Mouse (Mus musculus) stomach, embryonic 16.5 days (tissue): ENCODE data around the gene Ppp1r13b. TPM values are rescaled to one million over a fixed set of nuclear protein-coding genes. Genes with fewer than 3 reads are reported as not detected.
A peak's percentile ranks its signal among the peaks of the same experiment; 100 is the strongest.
"Not testable (repeated sequence)": the region's sequence is repeated elsewhere in the genome, so short reads cannot be mapped to it uniquely, and the experiment has no call there.

ENCODE experiments used
- ATAC-seq: fragments of 200-750 bp; cut with Nextera tagmentation; 2 replicates; pipeline ENCODE4 v1.8.0; 2017; ENCODE audit warnings: moderate number of reproducible peaks, moderate TSS enrichment; ENCODE audit not compliant: insufficient read depth, low FRiP score
- H3K27ac ChIP-seq: fragments of 300-500 bp; sonication (generic); 2 replicates; pipeline ENCODE4 v1.5.1; 2014; ENCODE audit warnings: low read length
- H3K27me3 ChIP-seq: fragments of 300-500 bp; sonication (generic); 2 replicates; pipeline ENCODE4 v1.6.1; 2014; ENCODE audit warnings: low read length, control low read depth, mixed read lengths; ENCODE audit not compliant: control insufficient read depth, insufficient read depth
- H3K36me3 ChIP-seq: fragments of 300-500 bp; sonication (generic); 2 replicates; pipeline ENCODE4 v1.6.1; 2014; ENCODE audit warnings: low read length; ENCODE audit not compliant: control insufficient read depth, insufficient read depth
- H3K4me1 ChIP-seq: fragments of 300-500 bp; sonication (generic); 2 replicates; pipeline ENCODE4 v1.6.1; 2014; ENCODE audit warnings: low read length, control low read depth, mixed read lengths; ENCODE audit not compliant: control insufficient read depth, insufficient read depth
- H3K4me2 ChIP-seq: fragments of 300-500 bp; sonication (generic); 2 replicates; pipeline ENCODE4 v1.6.1; 2014; ENCODE audit warnings: low read depth, low read length, mixed read lengths
- H3K4me3 ChIP-seq: fragments of 300-500 bp; sonication (generic); replicated peaks from 2 replicates; pipeline ENCODE4 v1.5.1; 2014; ENCODE audit warnings: mild to moderate bottlenecking, low read length
- H3K9ac ChIP-seq: fragments of 300-500 bp; sonication (generic); 2 replicates; pipeline ENCODE4 v1.6.1; 2014; ENCODE audit warnings: low read length
- H3K9me3 ChIP-seq: fragments of 300-500 bp; sonication (generic); replicated peaks from 2 replicates; pipeline ENCODE4 v1.6.1; 2016; ENCODE audit warnings: low read length, control low read depth; ENCODE audit not compliant: control insufficient read depth
- WGBS: fragments of 180-500 bp; shearing (Covaris S2); extraction: QIAGEN DNeasy Blood & Tissue Kit; methylation state at CpG from one replicate; pipeline ENCODE4 v1.1.7; 2014; 5-methylcytosine and 5-hydroxymethylcytosine counted together
- polyA plus RNA-seq: library from polyadenylated mRNA; unstranded; fragments of >200 nt; fragmentation: Nextera tagmentation; extraction: Ambion mirVana; gene quantifications from 2 replicates; pipeline ENCODE4 v1.2.1, GENCODE M21; 2015

Ppp1r13b gene
- polyA plus RNA-seq, result 8.3 and 10.6 TPM in 2 replicates

GRCm38 (mm10) chr12:111907970-111908681 is at the start of gene Ppp1r13b:
Gene Ppp1r13b, minus strand, starts transcription at chr12:111908110.
- Histone ChIP-seq H3K27ac (peak within 1 kb of the TSS; percentile 90), H3K4me1 (peaks cover 10% of the 10 kb centered on the region; the same call in 1 of the 2 replicates), H3K4me3 (peak within 1 kb of the TSS; percentile 78), H3K9me3 (no peaks in the 10 kb centered on the region), H3K9ac (peak within 1 kb of the TSS; percentile 90), H3K4me2 (peak within 1 kb of the TSS; percentile 87), H3K36me3 (no peaks in the 10 kb centered on the region), H3K27me3 (no peaks in the 10 kb centered on the region)
- peak; percentile 96 for ATAC-seq
- under 1% methylated on average over 70 of the region's 80 CpGs for WGBS

DNA sequence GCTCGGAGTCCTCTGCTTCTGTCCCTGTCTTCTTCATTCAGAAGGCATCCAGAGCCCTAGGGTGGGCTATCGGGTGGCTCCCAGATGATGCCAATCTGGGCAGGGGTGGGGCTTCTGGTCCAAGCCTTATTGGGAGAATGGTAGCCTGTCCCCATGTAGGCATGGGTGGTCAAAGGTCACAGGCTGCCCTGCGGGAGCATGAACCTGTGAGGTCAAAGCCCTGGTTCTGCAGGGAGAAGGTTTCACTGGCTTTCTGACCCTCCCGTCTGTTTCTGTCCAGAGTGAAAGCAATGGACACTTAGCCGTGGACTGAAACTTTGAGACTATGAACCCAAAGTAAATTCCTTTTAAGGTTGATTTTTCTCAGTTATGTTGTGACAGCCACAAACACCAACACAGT is 48.3 kb upstream of the Ppp1r13b start:
- no peaks in the 10 kb centered on the region for H3K9me3 ChIP-seq
- H3K9ac ChIP-seq, result no peak overlapping the region
- WGBS, result 76% methylated on average over 5 of the region's 5 CpGs
- no peak overlapping the region for H3K27ac ChIP-seq
- no peaks in the 10 kb centered on the region for H3K27me3 ChIP-seq
- peaks cover 13% of the 10 kb centered on the region for H3K36me3 ChIP-seq
- H3K4me3 ChIP-seq, result no peak overlapping the region
- ATAC-seq, result no peak
- H3K4me2 ChIP-seq, result no peak overlapping the region
- peaks cover 6% of the 10 kb centered on the region; the same call in 1 of the 2 replicates for H3K4me1 ChIP-seq

DNA sequence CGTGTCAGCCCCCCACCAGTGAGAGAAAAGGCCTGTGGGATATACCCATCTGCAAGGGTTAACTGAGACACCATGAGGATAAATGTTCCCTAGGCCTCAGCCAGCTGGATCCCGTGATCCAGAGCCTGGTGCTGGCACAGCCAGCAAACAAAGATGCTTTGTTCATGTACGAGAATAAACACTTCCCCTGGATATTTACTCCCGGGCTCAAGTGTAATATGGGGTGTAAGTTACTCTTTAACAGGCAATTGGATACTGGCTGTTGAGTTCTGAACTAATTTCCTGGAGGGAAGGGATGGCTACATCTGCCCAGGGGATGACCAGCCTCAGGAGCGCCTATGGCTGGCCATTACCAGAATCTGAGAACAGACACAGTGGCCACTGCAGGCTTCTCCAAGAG is 43.8 kb upstream of the Ppp1r13b start:
- Histone ChIP-seq H3K9ac (no peak overlapping the region), H3K9me3 (no peaks in the 10 kb centered on the region), H3K4me3 (no peak overlapping the region), H3K36me3 (no peaks in the 10 kb centered on the region), H3K27ac (peak overlapping the region; percentile 48), H3K4me1 (peaks cover 10% of the 10 kb centered on the region; the same call in 1 of the 2 replicates), H3K4me2 (no peak overlapping the region), H3K27me3 (no peaks in the 10 kb centered on the region)
- 24% methylated on average over 5 of the region's 5 CpGs for WGBS
- peak; percentile 42 for ATAC-seq

DNA sequence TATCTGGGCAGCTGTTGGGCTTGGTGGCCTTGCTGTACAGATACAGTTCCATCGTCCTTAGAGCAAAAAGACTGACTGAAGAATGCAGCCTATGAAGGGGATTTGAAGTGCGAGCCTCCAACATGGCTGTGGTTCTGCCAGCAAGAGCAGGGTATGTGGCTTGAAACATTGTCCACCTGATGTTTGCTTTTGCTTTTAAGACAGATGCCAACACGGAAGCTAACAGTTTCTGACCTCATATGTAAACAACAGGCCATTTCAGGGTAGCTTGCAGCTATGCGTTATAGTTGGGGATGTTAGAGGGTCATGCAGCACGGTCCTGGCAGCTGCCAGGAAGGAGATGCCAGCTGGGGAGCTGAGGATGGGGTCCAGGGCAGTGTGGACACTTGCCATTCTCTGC is 42.6 kb upstream of the Ppp1r13b start:
- ATAC-seq, result no peak
- Histone ChIP-seq H3K4me3 (no peak overlapping the region), H3K9ac (no peak overlapping the region), H3K27me3 (no peaks in the 10 kb centered on the region), H3K9me3 (no peaks in the 10 kb centered on the region), H3K27ac (no peak overlapping the region), H3K4me1 (peaks cover 18% of the 10 kb centered on the region), H3K36me3 (no peaks in the 10 kb centered on the region), H3K4me2 (no peak overlapping the region)
- 47% methylated on average over 5 of the region's 5 CpGs for WGBS

DNA sequence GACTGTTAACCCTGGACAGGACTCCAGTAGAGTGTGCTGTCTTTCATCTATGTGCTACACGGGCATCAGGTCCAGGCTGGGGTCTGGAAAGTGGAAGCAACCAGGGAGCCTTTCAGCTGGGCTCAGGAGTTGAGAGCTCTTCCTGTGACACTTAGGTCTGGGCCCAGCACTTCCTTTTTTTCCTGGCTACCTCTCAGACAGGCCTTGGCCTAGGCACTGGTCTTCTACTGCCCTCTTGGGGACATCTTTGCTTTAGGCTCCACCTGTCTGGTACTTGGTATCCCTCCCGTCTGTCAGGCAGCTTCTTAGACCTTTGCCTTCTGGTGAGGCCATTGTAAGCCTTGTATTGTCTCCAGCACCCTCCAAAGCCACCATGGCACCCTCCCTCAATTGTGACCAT is 38.8 kb upstream of the Ppp1r13b start:
- H3K27ac ChIP-seq, result peak overlapping the region; percentile 66

GRCm38 (mm10) chr12:111945765-111946655 is 38.1 kb upstream of the Ppp1r13b start:
- H3K27ac ChIP-seq, result peak overlapping the region; percentile 74
- H3K36me3 ChIP-seq, H3K4me2 ChIP-seq, H3K4me3 ChIP-seq, H3K9me3 ChIP-seq, H3K27me3 ChIP-seq: not testable (repeated sequence)
- peak overlapping the region; percentile 31; the same call in 1 of the 2 replicates for H3K9ac ChIP-seq
- ATAC-seq, result peak; percentile 75
- 61% methylated on average over 7 of the region's 15 CpGs for WGBS
- peaks cover 35% of the 10 kb centered on the region for H3K4me1 ChIP-seq

More for the DNA sequence above, 38.8 kb upstream of the Ppp1r13b start:
- Histone ChIP-seq H3K4me1 (peaks cover 36% of the 10 kb centered on the region), H3K36me3 (no peaks in the 10 kb centered on the region), H3K9ac (no peak overlapping the region), H3K27me3 (no peaks in the 10 kb centered on the region), H3K9me3 (no peaks in the 10 kb centered on the region), H3K4me2 (no peak overlapping the region), H3K4me3 (no peak overlapping the region)
- 48% methylated on average over 2 of the region's 2 CpGs for WGBS
- peak; percentile 56; the same call in 1 of the 2 replicates for ATAC-seq

- Histone ChIP-seq H3K4me2 (no peak overlapping the region), H3K4me1 (peaks cover 32% of the 10 kb centered on the region), H3K27me3 (no peaks in the 10 kb centered on the region), H3K9me3 (no peaks in the 10 kb centered on the region), H3K27ac (peak overlapping the region; percentile 74), H3K4me3 (no peak overlapping the region), H3K9ac (peak overlapping the region; percentile 31), H3K36me3 (no peaks in the 10 kb centered on the region)
- WGBS, result 30% methylated on average over 8 of the region's 8 CpGs
- ATAC-seq, result peak; percentile 6; the same call in 1 of the 2 replicates
Measured at GRCm38 (mm10) chr12:111945115-111945514, 37.2 kb upstream of the Ppp1r13b start.

DNA sequence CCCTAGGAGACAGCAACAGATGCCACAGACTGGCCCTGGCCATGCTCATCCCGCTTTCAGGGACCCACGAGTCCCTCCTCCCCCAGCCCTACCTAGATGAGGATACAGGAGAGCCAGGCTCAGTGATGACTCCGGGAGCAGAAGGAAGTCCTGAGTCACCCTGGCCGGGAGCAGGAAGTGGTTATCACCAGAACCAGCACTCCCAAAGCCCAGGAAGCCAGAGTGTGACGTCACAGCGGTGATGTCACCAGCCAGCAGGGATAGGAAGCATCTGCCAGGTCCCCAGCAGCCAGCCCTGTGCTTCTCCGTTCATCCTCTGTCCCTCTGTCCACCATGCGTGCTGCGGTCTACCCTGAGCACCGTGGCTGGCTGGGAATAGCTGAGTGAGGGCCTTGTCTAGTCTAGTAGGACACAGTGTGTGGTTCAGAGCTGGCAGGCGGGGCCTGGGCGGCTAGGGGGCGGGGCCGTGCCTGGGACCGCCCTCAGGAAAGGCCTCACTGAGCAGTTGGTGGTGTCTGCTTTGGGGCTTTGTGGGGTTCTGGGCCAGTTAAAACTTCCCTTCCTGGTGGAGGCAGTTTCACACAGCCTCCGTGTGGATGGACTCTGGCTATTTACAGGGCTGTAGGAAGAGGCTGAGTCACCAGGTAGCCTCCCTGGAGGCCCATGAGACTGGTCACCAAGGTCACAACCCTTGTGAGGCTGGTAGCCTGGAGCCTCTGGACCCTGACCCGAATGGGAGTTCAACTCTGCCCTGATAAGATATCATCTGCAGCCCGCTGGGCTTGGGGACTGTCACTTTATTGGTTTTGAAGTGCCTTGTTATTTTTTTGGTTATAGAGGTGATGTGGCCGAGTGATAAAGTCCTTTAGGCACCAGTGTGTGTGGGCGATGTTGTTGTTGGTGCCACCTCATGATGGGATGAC is 36.4 kb upstream of the Ppp1r13b start:
- peaks cover 37% of the 10 kb centered on the region for H3K4me1 ChIP-seq
- peak overlapping the region; percentile 32 for H3K4me2 ChIP-seq
- H3K27ac ChIP-seq, result peak overlapping the region; percentile 82
- H3K36me3 ChIP-seq, H3K9me3 ChIP-seq, H3K27me3 ChIP-seq: not testable (repeated sequence)
- 0 out of 2 replicates have a peak overlapping the region, but pooled peaks have one; percentile 5 for H3K4me3 ChIP-seq
- 51% methylated on average over 14 of the region's 20 CpGs for WGBS
- ATAC-seq, result peak; percentile 78
- H3K9ac ChIP-seq, result peak overlapping the region; percentile 61
